Mouse (Mus musculus): ENCODE results near the gene Desi2. TPM values are rescaled to one million over a fixed set of nuclear protein-coding genes. Genes with fewer than 3 reads are reported as not detected.
"Not testable (repeated sequence)": the region's sequence is repeated elsewhere in the genome, so short reads cannot be mapped to it uniquely, and the experiment has no call there.

Gene Desi2
- 10 to 100 TPM in 1 of 3 experiments, 1 to 10 TPM in 2; 8.0 to 10.3 (median 8.3) TPM for polyA plus RNA-seq (2017; shearing (Covaris generic))

DNA sequence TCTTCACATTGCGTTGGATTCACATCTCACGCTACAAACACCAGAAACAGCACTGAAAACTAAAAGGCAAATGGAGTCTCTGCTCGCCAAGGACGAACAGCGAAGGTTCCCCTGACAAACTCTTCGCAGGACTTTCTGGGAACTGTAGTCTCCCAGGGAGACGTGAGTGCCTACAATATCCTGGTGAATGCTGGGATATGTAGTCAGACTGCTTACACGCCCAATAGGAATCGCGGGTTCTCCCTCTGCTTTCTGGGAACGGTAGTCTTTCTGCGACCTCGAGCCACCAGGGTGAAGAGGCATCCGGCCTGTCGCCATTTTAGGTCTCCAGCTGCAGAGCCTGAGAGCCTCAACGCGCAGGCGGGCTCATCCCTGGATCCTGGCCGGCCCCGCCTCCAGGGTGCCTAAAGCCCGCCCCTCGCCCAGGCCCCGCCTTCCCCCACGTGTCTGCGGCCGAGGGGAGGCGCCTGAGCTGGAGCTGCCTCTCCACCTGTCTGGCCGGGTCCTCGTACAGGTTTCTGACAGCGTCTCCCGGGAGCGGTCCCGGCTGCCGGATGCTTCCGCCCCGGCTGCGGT lies at the start of gene Desi2:
Gene Desi2, plus strand, starts transcription at position 202 of the 576 bp plus-strand sequence.
- ATAC-seq: peak; percentile 91

DNA sequence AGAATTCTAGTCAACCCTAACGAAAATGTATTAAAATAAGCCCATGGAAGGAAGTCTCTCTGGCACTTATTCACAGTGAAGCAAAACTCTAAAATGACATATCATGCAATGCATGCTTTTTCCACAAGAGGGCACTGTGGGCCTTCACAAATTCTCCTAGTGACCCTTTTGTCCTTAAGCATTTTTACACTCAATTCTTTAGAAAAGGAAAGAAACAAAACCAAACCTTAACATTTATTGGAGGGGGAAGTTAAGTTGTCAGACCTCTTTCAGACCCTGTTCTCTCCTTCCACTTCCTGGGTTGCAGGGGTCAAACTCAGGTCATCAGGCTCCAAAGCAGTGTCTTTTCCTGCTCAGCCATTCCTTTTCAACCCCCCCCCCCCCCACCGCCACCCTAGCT lies 40.7 kb upstream of the Desi2 start:
- ATAC-seq: peak; percentile 58

DNA sequence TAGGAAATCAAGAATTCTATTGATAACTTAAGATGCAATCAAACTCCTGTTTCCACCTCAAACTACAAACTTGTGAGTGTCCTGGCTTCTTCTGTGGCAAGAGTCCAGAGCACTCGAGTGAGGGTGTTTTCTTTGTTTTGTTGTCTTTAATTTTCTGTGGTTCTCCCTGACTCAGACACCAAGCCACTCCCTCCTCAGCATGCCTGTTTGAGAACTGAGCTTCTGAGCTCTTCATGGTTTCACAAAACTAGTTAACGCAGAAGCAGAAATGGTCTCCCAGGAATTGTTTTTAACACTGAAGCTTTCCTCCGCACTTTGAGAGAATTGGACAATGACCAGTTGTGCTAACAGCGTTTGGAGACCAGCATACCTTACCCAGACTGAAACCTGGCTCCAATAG lies 40.3 kb upstream of the Desi2 start:
- ATAC-seq: not testable (repeated sequence)

- ATAC-seq: peak; percentile 11
Observed at GRCm38 (mm10) chr1:178182251-178182650, 5.0 kb upstream of the Desi2 start.

DNA sequence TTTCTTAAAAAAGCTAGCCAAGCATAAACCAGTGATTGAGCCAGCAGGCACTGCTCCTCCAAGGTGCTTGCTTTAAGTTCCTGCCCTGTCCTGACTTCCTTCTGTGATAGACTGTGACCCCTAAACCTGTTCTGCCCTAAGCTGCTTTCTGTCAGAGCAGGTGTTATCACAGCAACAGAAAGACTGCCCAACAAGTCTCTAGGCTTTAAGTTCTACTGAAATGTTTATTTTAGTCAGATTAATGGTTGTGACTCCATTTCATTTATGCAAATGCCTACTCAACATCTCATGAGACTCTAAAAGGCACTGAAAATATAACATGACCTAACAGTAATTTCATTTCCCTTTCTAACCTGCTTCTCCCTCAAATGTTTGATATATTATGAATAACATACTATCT lies 1.6 kb upstream of the Desi2 start:
- ATAC-seq: no peak

GRCm38 (mm10) chr1:178187810-178188209 lies 593 bp downstream of the Desi2 start:
- peak; percentile 15 for ATAC-seq

GRCm38 (mm10) chr1:178188386-178188785 lies 1.2 kb downstream of the Desi2 start:
- peak; percentile 20 for ATAC-seq

DNA sequence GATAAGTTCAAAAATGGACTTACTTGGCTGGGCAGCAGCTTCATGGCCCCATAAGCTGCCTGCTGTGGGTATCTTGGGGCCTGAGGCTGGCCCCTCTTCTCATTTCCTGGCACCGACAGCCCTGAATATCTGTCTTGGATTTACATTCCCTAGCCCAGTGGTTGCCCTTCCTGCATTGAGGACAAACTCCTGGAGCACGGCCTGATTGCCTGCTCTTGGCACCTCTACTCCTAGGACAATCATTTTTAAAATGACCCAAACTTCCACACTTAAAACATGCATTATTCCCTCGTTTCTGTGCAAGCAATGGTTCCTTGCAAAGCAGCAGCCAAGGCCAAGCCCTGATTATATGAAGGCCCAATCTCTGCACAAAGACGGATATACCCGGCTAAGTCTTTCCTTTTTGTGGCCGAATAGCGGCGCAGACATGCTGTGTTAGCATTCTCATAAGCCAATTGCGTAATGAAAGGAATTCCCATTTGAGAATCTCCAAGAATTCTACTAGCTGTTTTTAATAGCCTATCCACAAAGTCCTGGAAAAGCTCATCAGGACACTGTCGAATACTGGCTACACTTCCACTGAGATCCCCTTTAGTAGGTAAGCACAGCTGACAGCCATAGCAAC lies 18.6 kb downstream of the Desi2 start:
- no peak for ATAC-seq

GRCm38 (mm10) chr1:178207856-178208255 lies 20.6 kb downstream of the Desi2 start:
- not testable (repeated sequence) for ATAC-seq

DNA sequence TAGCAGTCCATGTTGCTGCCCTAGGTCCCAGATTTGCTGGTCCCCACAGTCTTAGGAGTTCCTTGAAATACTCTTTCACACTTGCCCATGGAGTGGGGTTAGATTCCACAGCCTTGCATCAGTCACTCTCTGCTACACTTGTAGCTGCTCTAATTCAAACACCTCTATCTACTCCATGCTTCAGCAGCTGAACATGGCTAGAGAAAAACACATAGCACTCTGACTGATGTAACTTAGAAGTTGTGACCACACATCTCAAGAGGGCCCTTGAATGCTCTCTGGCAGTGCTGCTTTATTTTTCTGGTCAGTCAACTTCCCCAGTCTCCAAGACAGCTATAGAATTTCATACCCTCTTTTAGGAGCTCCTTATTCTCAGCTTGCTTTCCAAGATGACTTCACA lies 22.7 kb downstream of the Desi2 start:
- ATAC-seq: no peak

DNA sequence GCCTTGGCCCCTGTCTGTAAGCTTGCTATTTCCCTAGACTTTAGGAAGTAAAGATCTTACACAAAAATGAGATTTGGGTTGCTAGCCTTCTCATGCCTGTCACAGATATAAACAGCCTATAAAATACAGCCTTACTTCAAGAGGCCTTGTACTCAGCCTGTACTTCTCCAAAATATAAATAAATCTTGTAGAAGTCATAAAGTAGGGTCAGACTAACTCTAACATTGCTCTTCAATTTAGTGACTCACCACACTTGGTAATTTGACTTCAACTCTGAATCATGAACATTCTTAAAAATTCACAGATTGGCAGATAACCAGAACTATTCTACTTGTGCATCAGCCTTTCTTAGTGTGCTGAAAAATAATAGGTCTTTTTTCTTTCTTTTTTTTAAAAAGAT lies 29.9 kb downstream of the Desi2 start:
- ATAC-seq: no peak

DNA sequence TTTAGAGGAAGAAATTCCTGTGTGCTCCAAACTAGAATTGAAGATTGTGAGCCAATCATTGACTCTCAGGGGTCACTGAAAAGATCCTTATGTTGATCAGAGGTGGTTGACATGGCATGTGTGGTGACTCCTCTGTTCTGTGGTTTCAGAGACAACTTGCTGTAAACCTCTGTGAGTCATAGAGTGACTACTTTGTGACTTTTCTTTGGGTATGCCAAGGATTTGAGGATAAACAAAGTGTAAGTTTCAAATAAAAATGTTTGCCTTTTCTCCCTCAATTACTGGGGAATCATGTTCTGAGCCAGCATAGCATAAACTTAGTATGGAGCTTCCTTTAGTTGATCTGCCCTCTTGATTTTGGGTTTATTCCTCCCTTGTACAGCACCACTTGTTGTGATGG lies 31.1 kb downstream of the Desi2 start:
- ATAC-seq: no peak

GRCm38 (mm10) chr1:178219166-178220077 lies 32.2 kb downstream of the Desi2 start:
- no peak for ATAC-seq

- ATAC-seq: not testable (repeated sequence)
Observed at GRCm38 (mm10) chr1:178228888-178229287, 41.7 kb downstream of the Desi2 start.

GRCm38 (mm10) chr1:178234109-178234508 lies 46.9 kb downstream of the Desi2 start:
- ATAC-seq: no peak

DNA sequence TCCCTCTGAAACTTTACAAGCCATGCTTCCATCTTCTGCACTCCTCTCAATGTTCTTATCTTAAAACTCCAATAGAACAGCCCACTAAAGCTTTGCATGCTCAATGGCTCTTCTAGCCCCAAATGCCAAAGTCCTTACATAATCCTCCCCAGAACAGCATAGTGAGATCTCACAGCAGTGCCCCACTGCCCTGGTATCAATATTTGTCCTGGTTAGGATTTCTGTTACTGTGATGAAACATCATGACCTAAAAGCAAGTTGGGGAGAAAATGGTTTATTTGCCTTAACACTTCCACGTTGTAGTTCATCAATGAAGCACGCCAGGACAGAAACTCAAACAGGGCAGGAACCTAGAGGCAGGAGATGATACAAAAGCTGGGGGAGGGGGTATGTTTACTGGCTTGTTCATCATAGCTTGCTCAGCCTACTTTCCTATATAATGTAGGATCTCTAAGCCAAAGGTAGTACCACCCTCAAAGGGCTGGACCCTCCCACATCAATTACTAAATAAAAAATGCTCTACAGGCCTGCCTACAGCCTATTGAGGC lies 48.8 kb downstream of the Desi2 start:
- ATAC-seq: no peak

- no peak for ATAC-seq
Observed at GRCm38 (mm10) chr1:178238676-178239075, 51.5 kb downstream of the Desi2 start.

- ATAC-seq: peak; percentile 79
Observed at GRCm38 (mm10) chr1:178241884-178242508, 54.8 kb downstream of the Desi2 start.

- no peak for ATAC-seq
Observed at GRCm38 (mm10) chr1:178248107-178248820, 61.0 kb downstream of the Desi2 start.

DNA sequence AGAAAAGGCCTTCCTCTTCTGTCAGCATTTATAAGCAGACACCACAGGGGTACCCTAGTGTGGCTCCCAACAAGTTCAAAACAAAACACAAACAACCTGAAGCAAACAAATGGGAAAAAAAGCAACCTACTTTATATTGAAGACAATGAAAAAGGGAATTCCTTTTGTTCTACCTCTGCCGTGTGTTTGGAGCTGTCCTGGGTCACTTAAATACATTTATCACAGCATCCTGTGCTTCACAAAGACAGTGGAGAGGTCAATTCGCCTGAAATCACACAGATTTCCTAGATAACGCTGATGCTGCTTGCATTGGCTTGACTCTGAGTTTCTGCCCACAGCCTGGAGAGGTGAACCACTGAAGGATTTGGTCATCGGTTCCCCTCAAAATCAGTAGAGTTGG lies 67.4 kb downstream of the Desi2 start:
- no peak for ATAC-seq

- ATAC-seq: no peak
Observed at GRCm38 (mm10) chr1:178256351-178256750, 69.1 kb downstream of the Desi2 start.

DNA sequence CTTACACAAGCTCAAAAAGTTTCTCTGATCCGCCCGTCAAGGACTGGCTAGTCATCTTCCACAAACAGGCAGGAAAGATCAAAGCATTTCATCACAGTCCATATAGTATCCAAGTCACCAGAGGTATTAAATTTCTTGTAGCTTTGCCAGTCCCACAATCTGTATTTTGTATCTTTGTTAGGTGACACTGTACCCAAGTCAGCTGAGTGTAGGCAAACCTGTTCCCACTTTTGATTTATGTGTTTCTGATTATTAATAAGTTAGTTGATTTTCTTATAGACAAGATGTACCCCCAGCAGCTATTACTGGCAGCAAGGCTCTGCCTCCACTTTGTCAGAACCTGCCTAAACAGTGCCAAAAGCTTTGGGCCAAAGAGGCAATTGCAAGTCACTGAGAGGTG lies 71.6 kb downstream of the Desi2 start:
- no peak for ATAC-seq

Data from inflammation-experienced regulatory T-cells, adult 6 months (primary cell).